In genomic region chr4:115708974-115709593, GRCm38 (mm10) we compare ENCODE assay signal across 10 mouse cellular contexts. TPM values are rescaled to one million over a fixed set of nuclear protein-coding genes. Genes with fewer than 3 reads are reported as not detected.
DNase-seq lines count a peak whose midpoint lies in the region; ATAC-seq and TF ChIP-seq lines count a peak whose summit lies in the region.
"Had no signal": no experiment of that assay in that cellular context is flagged by ENCODE, and none has a peak within 500 bp of the region (broad histone marks: within the 10 kb centered on the region; RNA-seq: fewer than 3 reads in every experiment).

No protein-coding gene starts in this region.

- no peak overlapping the region for H3K4me2 ChIP-seq in heart, embryonic 12.5 days
- H3K4me2 ChIP-seq in lung, embryonic 15.5 days: no peak overlapping the region

- H3K4me3 ChIP-seq in heart, embryonic 12.5 days: no peak overlapping the region
- H3K4me3 ChIP-seq in lung, embryonic 15.5 days: no peak overlapping the region
- no peak overlapping the region for H3K4me3 ChIP-seq in thymus, adult 2 months (ENCODE audit: control insufficient read depth, insufficient read depth, low read length)

- no peaks in the 10 kb centered on the region for H3K27me3 ChIP-seq in heart, embryonic 12.5 days (replicated peaks)
- H3K27me3 ChIP-seq in lung, embryonic 15.5 days: no peaks in the 10 kb centered on the region
- no peaks in the 10 kb centered on the region for H3K27me3 ChIP-seq in thymus, adult 2 months (ENCODE audit: control insufficient read depth, insufficient read depth, low read length)
- H3K27me3 ChIP-seq: forebrain, embryonic 15.5 days had no signal

- no peak overlapping the region for H3K9ac ChIP-seq in heart, embryonic 12.5 days
- H3K9ac ChIP-seq in lung, embryonic 15.5 days: no peak overlapping the region
- H3K9ac ChIP-seq: forebrain, embryonic 15.5 days had no signal

- no peak for TF ChIP-seq CTCF in thymus, adult 2 months (IDR thresholded peaks at IDR 0.05; ENCODE audit: borderline replicate concordance, control insufficient read depth, extremely low read depth, insufficient read depth, low read length, poor library complexity)

- no peaks in the 10 kb centered on the region for H3K4me1 ChIP-seq in heart, embryonic 12.5 days (replicated peaks)
- no peaks in the 10 kb centered on the region for H3K4me1 ChIP-seq in lung, embryonic 15.5 days
- H3K4me1 ChIP-seq in thymus, adult 2 months (replicated peaks; ENCODE audit: control insufficient read depth, insufficient read depth, low read length): no peaks in the 10 kb centered on the region

- ATAC-seq in heart, embryonic 12.5 days (ENCODE audit: insufficient number of reproducible peaks, low FRiP score): no peak
- ATAC-seq in lung, embryonic 15.5 days (ENCODE audit: borderline replicate concordance, extremely low read depth, low FRiP score, low TSS enrichment): 0 out of 2 replicates have a peak, but pooled peaks have one; percentile 23
- no peak for ATAC-seq in monocyte, adult 5-6 weeks (replicated peaks; ENCODE audit: insufficient number of reproducible peaks, low FRiP score, low TSS enrichment, poor library complexity, severe bottlenecking)

- H3K27ac ChIP-seq in heart, embryonic 12.5 days (ENCODE audit: poor library complexity, severe bottlenecking): no peak overlapping the region
- peak overlapping the region; percentile 15; the same call in 1 of the 2 replicates for H3K27ac ChIP-seq in lung, embryonic 15.5 days
- H3K27ac ChIP-seq in thymus, adult 2 months (ENCODE audit: control insufficient read depth, insufficient read depth, low read length): no peak overlapping the region
- H3K27ac ChIP-seq: forebrain, embryonic 15.5 days; macrophage had no signal

- TF ChIP-seq POLR2A in thymus, adult 2 months (IDR thresholded peaks at IDR 0.05; ENCODE audit: control insufficient read depth, extremely low read depth, insufficient read depth, low read length, poor library complexity): no peak

- no peaks in the 10 kb centered on the region for H3K9me3 ChIP-seq in heart, embryonic 12.5 days (replicated peaks)
- H3K9me3 ChIP-seq in lung, embryonic 15.5 days: no peaks in the 10 kb centered on the region
- H3K9me3 ChIP-seq: forebrain, embryonic 15.5 days had no signal

- peak; percentile 98 for DNase-seq in heart, adult 11 months
- peak; percentile 54 for DNase-seq in brain, adult 2 months (ENCODE audit: low read depth, low spot score)
- peak; percentile 67 for DNase-seq in kidney, adult 18-20 months
- DNase-seq in thymus, postnatal 0 days (ENCODE audit: low spot score): no peak
- DNase-seq in thymus, adult 2 months: no peak

- no peaks in the 10 kb centered on the region for H3K36me3 ChIP-seq in heart, embryonic 12.5 days
- no peaks in the 10 kb centered on the region for H3K36me3 ChIP-seq in lung, embryonic 15.5 days
- H3K36me3 ChIP-seq in thymus, adult 2 months (ENCODE audit: control insufficient read depth, insufficient read depth, low read length): no peaks in the 10 kb centered on the region
- H3K36me3 ChIP-seq: forebrain, embryonic 15.5 days had no signal

- 43% methylated on average over 13 of the region's 13 CpGs for WGBS in heart, embryonic 12.5 days
- 40% methylated on average over 13 of the region's 13 CpGs for WGBS in lung, embryonic 15.5 days
- 73% methylated on average over 13 of the region's 13 CpGs for WGBS in thymus, adult 2 months

RNA-seq across cellular contexts. Expression of gene Efcab14, which starts 28.5 kb away (rescaled TPM):
- 34.2 and 37.4 TPM in 2 replicates for polyA plus RNA-seq in heart, embryonic 12.5 days (2016; fragmentation: Nextera tagmentation; extraction: Ambion mirVana)
- polyA plus RNA-seq in lung, embryonic 15.5 days (2015; fragmentation: Nextera tagmentation; extraction: Ambion mirVana): 30.6 and 34.6 TPM in 2 replicates
- 24.5 and 28.3 TPM in 2 replicates for polyA plus RNA-seq in thymus, postnatal 0 days (2015; fragmentation: Nextera tagmentation; extraction: Ambion mirVana)
- total RNA-seq in monocyte, adult 5-6 weeks (2017): 23.1 to 39.7 TPM (median 23.5 TPM) in 3 replicates
- polyA plus RNA-seq in thymus, adult 2 months (2012; rRNA removed): 31.2 and 32.2 TPM in 2 replicates

Comparison
In these comparisons a context has a peak if more than half of its experiments do, and no peak if none do; other contexts are left out.
1. DNase-seq: peak in heart, adult 11 months (single experiment), brain, adult 2 months (single experiment) and kidney, adult 18-20 months (single experiment); none in thymus, postnatal 0 days (single experiment) and thymus, adult 2 months (single experiment).